Comparison of ENCODE assay signal across 13 mouse cellular contexts in the genomic region with DNA sequence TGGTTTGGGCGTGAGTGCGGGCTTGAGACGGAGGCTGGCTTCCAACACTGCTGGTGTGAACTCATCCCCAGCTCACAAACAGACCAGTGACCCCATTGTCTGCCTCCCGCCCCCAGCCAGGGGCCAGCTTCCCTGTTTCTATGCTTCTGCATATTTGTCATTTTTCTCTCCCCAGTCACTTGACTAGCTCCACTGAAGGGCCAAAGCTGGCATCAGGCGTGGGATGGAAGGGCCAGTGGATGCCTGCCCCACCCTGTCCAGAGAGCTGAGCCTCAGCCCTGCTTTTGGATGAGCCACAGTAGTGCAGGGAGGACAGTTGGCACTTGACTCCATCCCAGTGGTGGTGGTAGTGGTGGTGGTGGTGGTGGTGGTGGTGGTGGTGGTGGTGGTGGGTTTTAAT.
"Had no signal": no experiment of that assay in that cellular context is flagged by ENCODE, and none has a peak within 500 bp of the region (broad histone marks: within the 10 kb centered on the region; RNA-seq: fewer than 3 reads in every experiment).

No protein-coding gene starts in this region.

- H3K4me3 ChIP-seq: kidney, embryonic 15.5 days; limb, embryonic 13.5 days; megakaryocyte, embryonic 14.5 days; midbrain, embryonic 15.5 days; neural tube, embryonic 13.5 days had no signal

- DNase-seq: kidney, postnatal 14 days; retina, postnatal 1 day; right cerebral cortex, postnatal 4 days; spleen, adult 18-20 months; thymus, adult 2 months; thymus, postnatal 25 days had no signal

- H3K4me2 ChIP-seq: kidney, embryonic 15.5 days; limb, embryonic 13.5 days; midbrain, embryonic 11.5 days; midbrain, embryonic 15.5 days; neural tube, embryonic 13.5 days had no signal

- H3K9ac ChIP-seq: kidney, embryonic 15.5 days; limb, embryonic 13.5 days; liver, embryonic 14.5 days; midbrain, embryonic 15.5 days; neural tube, embryonic 13.5 days had no signal

- H3K27me3 ChIP-seq: kidney, embryonic 15.5 days; limb, embryonic 13.5 days; midbrain, embryonic 15.5 days; neural tube, embryonic 13.5 days had no signal

- H3K27ac ChIP-seq: kidney, embryonic 15.5 days; limb, embryonic 13.5 days; liver, embryonic 14.5 days; midbrain, embryonic 15.5 days; neural tube, embryonic 13.5 days had no signal

- ATAC-seq: midbrain, embryonic 15.5 days had no signal

- H3K9me3 ChIP-seq: kidney, embryonic 15.5 days; megakaryocyte, embryonic 14.5 days; midbrain, embryonic 15.5 days; neural tube, embryonic 13.5 days had no signal
